Mouse (Mus musculus) bone marrow macrophage, adult 2 months (primary cell): ENCODE data around the gene Ate1.

Source experiments
- CTCF ChIP-seq: IDR thresholded peaks from 2 replicates; pipeline ENCODE4 v1.5.1; 2012; ENCODE audit warnings: low read depth, mild to moderate bottlenecking, low read length, moderate library complexity
- POLR2A ChIP-seq: IDR thresholded peaks from 2 replicates; pipeline ENCODE4 v1.6.1; 2012; ENCODE audit warnings: mild to moderate bottlenecking, low read depth, low read length, borderline replicate concordance

DNA sequence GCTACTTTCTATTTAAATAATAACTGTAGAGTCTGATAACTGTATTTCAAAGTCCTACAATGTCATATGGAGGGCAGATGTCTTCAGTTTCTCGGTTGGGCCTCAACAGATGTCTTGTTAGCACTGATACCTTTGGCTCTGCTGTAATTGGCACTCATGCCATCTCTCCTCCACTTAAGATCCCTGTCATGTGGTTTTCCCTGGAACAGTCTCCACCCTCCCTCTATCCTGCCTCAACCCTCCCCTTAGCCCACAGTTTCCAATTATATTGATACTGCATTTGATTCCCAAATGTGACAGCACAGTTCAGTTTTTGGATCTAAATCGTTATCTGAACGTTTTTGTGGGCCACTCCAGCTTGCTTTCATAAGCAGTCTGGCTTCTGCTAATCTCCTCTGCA, 44.4 kb upstream of the Ate1 start:
- no peak for TF ChIP-seq CTCF
- no peak for TF ChIP-seq POLR2A
